Mouse (Mus musculus) megakaryocyte progenitor cell, adult 5-6 weeks (primary cell): Measurements from ENCODE around the gene Clspn. TPM values are rescaled to one million over a fixed set of nuclear protein-coding genes. Genes with fewer than 3 reads are reported as not detected.
A peak's percentile ranks its signal among the peaks of the same experiment; 100 is the strongest.
"Not testable (repeated sequence)": the region's sequence is repeated elsewhere in the genome, so short reads cannot be mapped to it uniquely, and the experiment has no call there.

Experiments used
- ATAC-seq: replicated peaks from 2 replicates; pipeline ENCODE4 v1.8.0; 2016; ENCODE audit warnings: mild to moderate bottlenecking, moderate TSS enrichment, inconsistent platforms; ENCODE audit not compliant: poor library complexity
- total RNA-seq, 2 experiments: library from RNA; stranded (forward) in 1 of 2; stranded (reverse) in 1 of 2; fragments of 157-497, 149-512 nt in 1 of 2; fragments of 200-1000 nt in 1 of 2; gene quantifications; 2 replicates each; pipeline versions ENCODE4 v1.2.3 to v1.2.4; 2015 to 2017

Gene Clspn
- total RNA-seq (2015) = 32.5 and 33.7 TPM in 2 replicates
- total RNA-seq (2017) = 66.8 and 106 TPM in 2 replicates

- ATAC-seq = peak; percentile 91
These were observed at the start of gene Clspn for GRCm38 (mm10) chr4:126556809-126557711. TSS of gene Clspn (plus strand) at chr4:126556935.

- peak; percentile 86 for ATAC-seq
These were observed 48.4 kb upstream of the Clspn start for GRCm38 (mm10) chr4:126508110-126508899.

GRCm38 (mm10) chr4:126509072-126509471, 47.7 kb upstream of the Clspn start:
- ATAC-seq = no peak

- no peak for ATAC-seq
These were observed 45.7 kb upstream of the Clspn start for GRCm38 (mm10) chr4:126511013-126511412.

GRCm38 (mm10) chr4:126512308-126513066, 44.2 kb upstream of the Clspn start:
- no peak for ATAC-seq

- ATAC-seq = no peak
These were observed 30.6 kb upstream of the Clspn start for GRCm38 (mm10) chr4:126526164-126526563.

- peak; percentile 54; the same call in 1 of the 2 replicates for ATAC-seq
These were observed 29.9 kb upstream of the Clspn start for GRCm38 (mm10) chr4:126526828-126527227.

- no peak for ATAC-seq
These were observed 24.4 kb upstream of the Clspn start for GRCm38 (mm10) chr4:126532292-126532691.

- ATAC-seq = peak; percentile 50
These were observed 23.7 kb upstream of the Clspn start, which contains the start of gene Ago4 for GRCm38 (mm10) chr4:126532827-126533728. TSS of gene Ago4 (minus strand) at chr4:126533472.

- no peak for ATAC-seq
These were observed 23.0 kb upstream of the Clspn start for GRCm38 (mm10) chr4:126533729-126534070.

- ATAC-seq = not testable (repeated sequence)
These were observed 21.1 kb upstream of the Clspn start for GRCm38 (mm10) chr4:126535631-126536030.

- ATAC-seq = peak; percentile 78
These were observed 19.9 kb upstream of the Clspn start for GRCm38 (mm10) chr4:126536865-126537264.

GRCm38 (mm10) chr4:126540487-126541071, 16.2 kb upstream of the Clspn start:
- peak; percentile 66 for ATAC-seq

GRCm38 (mm10) chr4:126542838-126543237, 13.9 kb upstream of the Clspn start:
- peak; percentile 38 for ATAC-seq

- ATAC-seq = no peak
These were observed 11.7 kb upstream of the Clspn start for GRCm38 (mm10) chr4:126545016-126545415.

- no peak for ATAC-seq
These were observed 11.0 kb upstream of the Clspn start for GRCm38 (mm10) chr4:126545703-126546102.

- no peak for ATAC-seq
These were observed 10.6 kb upstream of the Clspn start for GRCm38 (mm10) chr4:126546183-126546582.

GRCm38 (mm10) chr4:126552136-126552535, 4.6 kb upstream of the Clspn start:
- ATAC-seq = no peak

- peak; percentile 32 for ATAC-seq
These were observed 3.6 kb upstream of the Clspn start for GRCm38 (mm10) chr4:126553105-126553504.
